Mouse (Mus musculus) MEL (cell line): ENCODE results near the gene Lmx1b.

Experiments
- CHD2 ChIP-seq: IDR thresholded peaks from 2 replicates; pipeline ENCODE4 v1.6.1; 2011; ENCODE audit warnings: low read length, improper control_type of control experiment
- CTCF ChIP-seq, 3 experiments: IDR thresholded peaks in 2 of 3; conservative IDR thresholded peaks in 1 of 3; 2 replicates each; pipeline ENCODE4 v1.5.1; 2011 to 2012; ENCODE audit warnings: low read length in 3 of 3, low read depth in 2 of 3, mild to moderate bottlenecking in 2 of 3, improper control_type of control experiment in 1 of 3, inconsistent platforms in 1 of 3, mixed read lengths in 1 of 3, moderate library complexity in 1 of 3; ENCODE audit not compliant: control insufficient read depth in 1 of 3, insufficient read depth in 1 of 3, poor library complexity in 1 of 3, severe bottlenecking in 1 of 3
- EP300 ChIP-seq, 2 experiments: IDR thresholded peaks; 2 replicates each; pipeline ENCODE4 v1.6.1; 2011; ENCODE audit warnings: improper control_type of control experiment in 2 of 2, low read length in 2 of 2, low read depth in 1 of 2, mild to moderate bottlenecking in 1 of 2
- GATA1 ChIP-seq: IDR thresholded peaks from 2 replicates; pipeline ENCODE4 v1.6.1; 2011; ENCODE audit warnings: low read depth, low read length, improper control_type of control experiment
- POLR2AphosphoS2 ChIP-seq: IDR thresholded peaks from 2 replicates; pipeline ENCODE4 v1.6.1; 2011; ENCODE audit warnings: low read length, improper control_type of control experiment
- USF1 ChIP-seq: IDR thresholded peaks from 2 replicates; pipeline ENCODE4 v1.6.1; 2014; ENCODE audit warnings: low read depth, mild to moderate bottlenecking, inconsistent platforms, low read length, improper control_type of control experiment, moderate library complexity
- ZC3H11A ChIP-seq: IDR thresholded peaks from 2 replicates; pipeline ENCODE4 v1.6.1; 2012; ENCODE audit warnings: low read depth, mild to moderate bottlenecking, inconsistent platforms, low read length, improper control_type of control experiment

DNA sequence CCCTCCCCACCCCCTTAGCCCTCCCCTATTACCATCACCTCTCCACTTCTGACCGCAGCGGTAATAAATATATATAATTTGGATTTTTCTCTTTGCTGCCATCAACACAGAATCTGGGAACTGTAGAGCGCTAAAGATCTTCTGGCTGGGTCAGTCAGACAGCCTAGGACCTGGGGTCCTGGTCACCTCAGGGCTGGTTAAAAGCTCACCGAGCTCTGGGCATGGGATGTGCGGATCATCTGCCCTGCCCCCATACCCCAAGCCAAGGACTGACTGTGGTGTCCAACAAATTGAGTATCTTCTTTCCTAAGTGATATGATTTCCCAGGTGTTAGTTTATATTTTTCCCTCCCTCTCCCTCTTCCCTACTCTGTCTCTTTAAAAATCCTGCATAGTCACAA is 6.4 kb downstream of the Lmx1b start:
- TF ChIP-seq EP300 (IDR thresholded peaks at IDR 0.05; ENCODE audit: low read depth in 1 of 2, low read length in 2 of 2) (no peak), POLR2AphosphoS2 (no peak), ZC3H11A (no peak), CTCF (IDR thresholded peaks at IDR 0.05 in 2 of 3, conservative IDR thresholded peaks at IDR 0.05 in 1 of 3; ENCODE audit: control insufficient read depth in 1 of 3, insufficient read depth in 1 of 3, low read depth in 2 of 3, low read length in 3 of 3, poor library complexity in 1 of 3, severe bottlenecking in 1 of 3) (no peak), CHD2 (no peak), GATA1 (no peak), USF1 (no peak)
